Mouse (Mus musculus) forebrain, embryonic 10.5 days (tissue): Measurements from ENCODE around the gene Plcd1. TPM values are rescaled to one million over a fixed set of nuclear protein-coding genes. Genes with fewer than 3 reads are reported as not detected.

Experiments used
- DNase-seq: peaks from one replicate; pipeline ENCODE4 v3.0.0-alpha.2; 2017; ENCODE audit warnings: low spot score; ENCODE audit errors: extremely low spot score
- H3K27ac ChIP-seq: fragments of 300-500 bp; sonication (generic); 2 replicates; pipeline ENCODE4 v1.5.1; 2016; ENCODE audit warnings: mild to moderate bottlenecking
- H3K27me3 ChIP-seq: fragments of 300-500 bp; sonication (generic); 2 replicates; pipeline ENCODE4 v1.6.1; 2016; ENCODE audit warnings: mild to moderate bottlenecking; ENCODE audit not compliant: poor library complexity, severe bottlenecking
- H3K36me3 ChIP-seq: fragments of 300-500 bp; sonication (generic); replicated peaks from 2 replicates; pipeline ENCODE4 v1.6.1; 2016; ENCODE audit warnings: mild to moderate bottlenecking, moderate library complexity
- H3K4me1 ChIP-seq: fragments of 300-500 bp; sonication (generic); 2 replicates; pipeline ENCODE4 v1.6.1; 2016
- H3K4me3 ChIP-seq: fragments of 300-500 bp; sonication (generic); 2 replicates; pipeline ENCODE4 v1.5.1; 2016; ENCODE audit warnings: mild to moderate bottlenecking, moderate library complexity
- H3K9me3 ChIP-seq: fragments of 300-500 bp; sonication (generic); 2 replicates; pipeline ENCODE4 v1.6.1; 2016; ENCODE audit warnings: mild to moderate bottlenecking, moderate library complexity
- WGBS: fragments of 180-500 bp; shearing (Covaris S2); methylation state at CpG from one replicate; pipeline ENCODE4 v1.1.7; 2016; 5-methylcytosine and 5-hydroxymethylcytosine counted together
- polyA plus RNA-seq: library from polyadenylated mRNA; unstranded; fragments of >200 nt; fragmentation: Nextera tagmentation; extraction: Ambion mirVana; gene quantifications from 2 replicates; pipeline ENCODE4 v1.2.1, GENCODE M21; 2016

The Plcd1 gene
- polyA plus RNA-seq, 1 experiment from 2014 or later = 13.7 TPM

DNA sequence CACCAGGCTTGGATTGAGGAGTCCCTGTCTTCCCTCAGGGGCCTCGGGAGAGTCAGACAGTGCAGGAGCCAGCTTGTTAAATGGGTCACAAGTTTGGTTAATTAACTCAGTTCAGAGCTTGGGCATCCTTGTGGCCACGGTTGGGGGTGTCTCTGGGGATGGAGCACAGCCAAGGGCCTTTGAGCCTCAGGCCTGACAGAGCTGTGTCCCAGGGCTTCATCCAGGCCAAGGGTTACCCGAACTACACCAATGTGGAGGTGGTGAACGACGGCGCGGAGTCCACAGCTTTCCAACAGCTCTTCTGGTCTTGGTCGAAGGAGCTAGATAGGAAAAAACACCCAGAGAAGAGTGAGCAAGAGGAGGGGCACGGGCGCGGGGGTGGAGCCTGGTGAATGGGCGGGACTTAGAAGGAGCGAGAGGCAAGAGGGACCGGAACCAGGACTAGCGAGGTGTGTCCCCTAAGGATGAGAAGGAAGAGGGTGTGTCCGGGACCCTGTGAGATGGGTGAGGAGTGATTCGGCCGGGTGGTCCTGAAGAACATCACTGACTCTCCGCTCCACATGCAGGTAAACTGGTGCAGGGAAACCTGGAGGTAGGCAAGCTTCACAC lies 30.2 kb downstream of the Plcd1 start:
- Histone ChIP-seq H3K9me3 (no peaks in the 10 kb centered on the region), H3K36me3 (no peaks in the 10 kb centered on the region), H3K4me1 (peaks cover 23% of the 10 kb centered on the region), H3K4me3 (no peak overlapping the region), H3K27me3 (peaks cover 5% of the 10 kb centered on the region; the same call in 1 of the 2 replicates), H3K27ac (no peak overlapping the region)
- DNase-seq = no peak
- WGBS = 28% methylated on average over 19 of the region's 19 CpGs

DNA sequence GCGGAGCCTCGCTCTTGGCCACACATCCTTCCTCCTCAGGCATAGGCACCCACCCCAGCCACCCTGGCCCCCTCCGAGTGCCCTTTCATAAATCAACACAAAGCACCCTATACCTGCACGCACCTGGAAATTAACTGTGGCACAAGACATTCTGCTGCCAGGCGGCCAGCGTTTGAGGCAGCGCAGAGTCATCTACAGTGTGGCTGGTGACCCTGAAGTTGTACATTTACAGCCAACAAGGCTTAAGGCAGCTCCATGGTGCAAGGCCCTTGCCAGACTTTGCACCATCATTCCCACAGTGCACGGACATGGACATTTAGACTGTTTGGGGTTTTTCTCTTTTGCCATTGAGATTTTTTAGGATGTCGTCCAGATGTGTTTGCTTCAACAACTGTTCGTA lies 32.6 kb downstream of the Plcd1 start:
- peaks cover 6% of the 10 kb centered on the region; the same call in 1 of the 2 replicates for H3K27me3 ChIP-seq
- DNase-seq = no peak
- no peak overlapping the region for H3K27ac ChIP-seq
- WGBS = 91% methylated on average over 10 of the region's 10 CpGs
- peaks cover 30% of the 10 kb centered on the region for H3K4me1 ChIP-seq
- H3K9me3 ChIP-seq = no peaks in the 10 kb centered on the region
- H3K36me3 ChIP-seq = no peaks in the 10 kb centered on the region
- H3K4me3 ChIP-seq = no peak overlapping the region

DNA sequence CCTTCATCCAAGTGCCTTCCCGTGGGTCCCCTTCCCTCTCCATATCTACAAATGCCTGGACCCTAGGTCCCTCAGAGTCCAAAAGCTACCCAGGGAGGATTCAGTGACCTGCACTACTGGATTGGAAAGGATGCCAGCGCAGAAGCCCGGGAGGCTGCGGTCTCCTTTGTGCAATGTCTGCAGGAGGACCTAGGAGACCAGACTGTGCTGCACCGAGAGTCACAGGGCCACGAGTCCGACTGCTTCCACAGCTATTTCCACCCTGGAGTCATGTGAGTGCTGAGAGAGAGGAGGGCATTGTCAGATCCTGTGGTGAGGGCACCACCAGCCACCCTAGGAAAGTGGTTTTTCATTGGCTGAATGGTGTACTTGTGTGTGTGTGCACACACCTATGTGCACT lies 35.1 kb downstream of the Plcd1 start:
- no peak for DNase-seq
- H3K9me3 ChIP-seq = no peaks in the 10 kb centered on the region
- no peak overlapping the region for H3K4me3 ChIP-seq
- H3K27ac ChIP-seq = no peak overlapping the region
- peaks cover 25% of the 10 kb centered on the region for H3K27me3 ChIP-seq
- WGBS = 81% methylated on average over 7 of the region's 7 CpGs
- peaks cover 33% of the 10 kb centered on the region for H3K4me1 ChIP-seq
- H3K36me3 ChIP-seq = no peaks in the 10 kb centered on the region

DNA sequence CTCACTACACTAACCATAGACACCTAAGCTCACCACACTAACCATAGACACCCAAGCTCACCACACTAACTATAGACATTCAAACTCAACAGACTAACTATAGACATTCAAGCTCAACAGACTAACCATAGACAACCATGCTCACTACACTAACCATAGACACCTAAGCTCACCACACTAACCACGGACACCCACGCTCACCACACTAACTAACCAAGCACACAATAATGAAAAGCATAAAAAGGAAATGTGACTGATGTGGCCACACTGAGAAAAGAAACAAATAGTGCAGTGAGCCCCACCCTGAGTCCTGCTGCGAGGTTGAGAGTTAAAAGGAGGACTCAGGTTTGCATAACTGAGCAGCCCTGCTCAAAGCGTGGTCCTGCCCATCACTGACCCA lies 38.0 kb downstream of the Plcd1 start:
- DNase-seq = no peak
- no peaks in the 10 kb centered on the region for H3K9me3 ChIP-seq
- no peak overlapping the region for H3K4me3 ChIP-seq
- H3K27ac ChIP-seq = no peak overlapping the region
- 89% methylated on average over 4 of the region's 4 CpGs for WGBS
- peaks cover 41% of the 10 kb centered on the region for H3K4me1 ChIP-seq
- no peaks in the 10 kb centered on the region for H3K36me3 ChIP-seq
- peaks cover 51% of the 10 kb centered on the region for H3K27me3 ChIP-seq

DNA sequence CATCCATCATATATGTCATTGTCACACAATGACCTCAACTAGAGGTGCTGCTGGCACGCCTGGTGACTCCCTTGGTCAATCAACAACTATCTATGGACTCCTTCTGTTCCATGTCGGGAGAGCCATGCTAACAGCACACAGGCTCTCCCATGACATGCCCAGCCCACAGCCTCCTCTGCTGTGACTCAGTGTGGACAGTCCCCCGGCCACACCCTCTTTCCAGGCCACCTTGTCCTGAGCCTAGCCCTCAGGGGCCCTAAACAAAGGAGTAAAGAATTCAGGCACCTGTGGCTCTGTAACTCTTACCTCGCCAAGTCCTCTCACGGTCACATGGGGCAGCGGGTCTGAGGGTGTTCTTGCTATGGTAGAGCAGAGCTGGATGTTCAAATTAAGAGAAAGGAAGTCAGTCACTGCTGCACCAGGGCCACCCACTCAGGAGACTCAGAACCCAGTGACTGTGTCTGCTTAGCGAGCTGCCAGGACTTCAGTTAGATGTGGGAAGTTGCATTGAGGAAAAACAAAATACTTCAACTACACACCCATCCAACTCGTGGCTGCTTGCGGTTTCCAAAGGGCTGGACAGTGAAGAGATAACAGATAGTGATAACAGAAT lies 39.2 kb downstream of the Plcd1 start:
- Histone ChIP-seq H3K27ac (no peak overlapping the region), H3K9me3 (no peaks in the 10 kb centered on the region), H3K36me3 (no peaks in the 10 kb centered on the region), H3K4me1 (peaks cover 41% of the 10 kb centered on the region), H3K4me3 (no peak overlapping the region), H3K27me3 (peaks cover 51% of the 10 kb centered on the region)
- no peak for DNase-seq
- 80% methylated on average over 9 of the region's 9 CpGs for WGBS

DNA sequence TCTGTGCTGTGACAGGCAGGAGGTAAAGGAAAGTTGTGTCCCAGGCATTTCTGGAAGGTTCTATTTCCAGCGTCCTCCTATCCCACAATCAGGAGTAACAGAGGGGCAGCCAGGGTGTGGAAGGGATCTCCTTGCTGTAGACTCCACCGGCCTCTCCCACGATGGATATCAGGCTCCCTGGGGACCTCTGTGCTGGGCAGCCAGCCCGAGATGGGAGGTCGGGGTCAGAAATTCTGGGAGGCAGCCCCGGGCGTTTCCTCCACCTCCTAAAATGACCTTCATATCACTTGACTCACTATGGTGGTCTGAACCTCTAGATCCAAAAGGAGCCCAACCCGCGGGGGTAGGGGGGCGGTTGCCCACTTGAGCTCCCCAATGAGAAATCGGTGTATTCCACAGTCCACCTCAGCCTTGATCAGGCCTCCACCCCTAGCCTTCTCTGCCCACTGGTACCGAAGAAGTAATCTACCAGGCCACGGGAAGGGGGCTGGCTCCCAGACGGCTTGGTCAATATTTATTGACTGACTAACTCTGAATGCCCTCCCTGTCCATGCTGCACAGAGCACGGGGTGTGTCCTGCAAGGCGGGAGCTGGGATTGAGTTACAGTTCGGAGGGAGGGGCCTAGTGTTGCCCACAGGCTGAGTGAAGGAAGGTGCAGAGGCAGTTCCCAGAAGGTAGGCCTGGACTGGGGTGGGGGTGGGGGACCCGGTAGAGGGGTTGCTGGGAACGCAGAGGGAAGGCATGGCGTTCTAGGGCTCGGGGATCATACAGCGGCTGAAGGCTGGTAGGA lies 41.0 kb downstream of the Plcd1 start, which contains the start of gene Vill:
Vill (plus strand) TSS at position 625 of the 791 bp plus-strand sequence.
- WGBS = 21% methylated on average over 22 of the region's 22 CpGs
- Histone ChIP-seq H3K36me3 (no peaks in the 10 kb centered on the region), H3K9me3 (no peaks in the 10 kb centered on the region), H3K27me3 (peaks cover 51% of the 10 kb centered on the region), H3K27ac (peak within 1 kb of the TSS; percentile 82), H3K4me3 (peak within 1 kb of the TSS; percentile 54), H3K4me1 (peaks cover 44% of the 10 kb centered on the region)
- DNase-seq = peak; percentile 65

DNA sequence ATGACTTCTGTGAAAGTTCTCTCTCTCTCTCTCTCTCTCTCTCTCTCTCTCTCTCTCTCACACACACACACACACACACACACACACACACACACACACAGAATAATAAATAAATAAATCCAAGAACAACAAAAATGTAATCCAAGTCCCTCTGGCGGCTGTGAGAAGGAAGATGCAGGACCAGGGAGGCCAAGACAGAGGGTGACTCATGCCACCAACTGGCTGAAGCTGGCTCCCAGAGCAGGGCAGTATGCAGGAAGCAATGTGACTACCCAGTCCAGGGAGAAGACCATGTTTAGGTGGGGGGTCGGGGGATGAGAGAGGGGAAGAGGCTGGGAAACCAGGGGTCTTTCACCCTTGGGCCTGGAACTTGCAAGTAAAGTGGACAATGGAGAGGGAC lies 42.1 kb downstream of the Plcd1 start:
- H3K4me1 ChIP-seq = peaks cover 34% of the 10 kb centered on the region
- H3K27me3 ChIP-seq = peaks cover 51% of the 10 kb centered on the region
- H3K36me3 ChIP-seq = no peaks in the 10 kb centered on the region
- no peak for DNase-seq
- 74% methylated on average over 2 of the region's 2 CpGs for WGBS
- H3K9me3 ChIP-seq = no peaks in the 10 kb centered on the region
- H3K27ac ChIP-seq = 0 out of 2 replicates have a peak overlapping the region, but pooled peaks have one; percentile 25
- H3K4me3 ChIP-seq = no peak overlapping the region

DNA sequence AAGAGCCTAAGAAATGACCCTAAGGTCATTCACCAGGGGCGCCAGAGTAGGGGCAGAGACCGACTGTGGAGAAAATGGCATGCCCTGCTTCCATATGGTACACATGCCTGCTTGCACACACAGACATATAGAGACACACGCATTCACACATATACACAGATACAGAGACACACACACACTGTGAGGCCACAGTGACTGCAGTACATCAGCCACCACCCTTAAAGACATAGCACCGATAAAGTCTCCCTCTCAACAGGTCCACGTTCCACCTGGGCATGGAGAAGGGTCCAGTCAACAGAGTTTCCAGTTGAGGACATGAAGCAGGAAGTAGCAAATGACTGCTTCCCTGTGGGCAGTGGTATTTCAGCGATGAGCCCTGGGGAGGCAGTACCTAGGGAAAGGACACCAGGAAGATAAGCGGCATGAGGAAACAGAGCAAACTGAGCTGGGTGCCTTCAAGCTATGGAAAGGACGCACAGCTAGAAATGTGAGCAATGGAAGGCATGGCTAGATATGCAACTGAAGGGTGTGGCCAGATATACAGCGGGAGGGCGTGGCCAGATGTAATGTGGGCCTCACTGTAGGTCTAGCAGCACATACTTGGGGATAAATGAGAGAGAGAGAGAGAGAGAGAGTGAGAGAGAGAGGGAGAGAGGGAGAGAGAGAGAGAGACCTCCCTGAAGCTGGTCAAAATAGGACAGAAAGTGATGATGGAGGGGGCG lies 45.0 kb downstream of the Plcd1 start:
- Histone ChIP-seq H3K27ac (no peak overlapping the region), H3K4me1 (peaks cover 19% of the 10 kb centered on the region), H3K9me3 (no peaks in the 10 kb centered on the region), H3K36me3 (no peaks in the 10 kb centered on the region), H3K4me3 (no peak overlapping the region), H3K27me3 (peaks cover 28% of the 10 kb centered on the region)
- 82% methylated on average over 11 of the region's 11 CpGs for WGBS
- no peak for DNase-seq

DNA sequence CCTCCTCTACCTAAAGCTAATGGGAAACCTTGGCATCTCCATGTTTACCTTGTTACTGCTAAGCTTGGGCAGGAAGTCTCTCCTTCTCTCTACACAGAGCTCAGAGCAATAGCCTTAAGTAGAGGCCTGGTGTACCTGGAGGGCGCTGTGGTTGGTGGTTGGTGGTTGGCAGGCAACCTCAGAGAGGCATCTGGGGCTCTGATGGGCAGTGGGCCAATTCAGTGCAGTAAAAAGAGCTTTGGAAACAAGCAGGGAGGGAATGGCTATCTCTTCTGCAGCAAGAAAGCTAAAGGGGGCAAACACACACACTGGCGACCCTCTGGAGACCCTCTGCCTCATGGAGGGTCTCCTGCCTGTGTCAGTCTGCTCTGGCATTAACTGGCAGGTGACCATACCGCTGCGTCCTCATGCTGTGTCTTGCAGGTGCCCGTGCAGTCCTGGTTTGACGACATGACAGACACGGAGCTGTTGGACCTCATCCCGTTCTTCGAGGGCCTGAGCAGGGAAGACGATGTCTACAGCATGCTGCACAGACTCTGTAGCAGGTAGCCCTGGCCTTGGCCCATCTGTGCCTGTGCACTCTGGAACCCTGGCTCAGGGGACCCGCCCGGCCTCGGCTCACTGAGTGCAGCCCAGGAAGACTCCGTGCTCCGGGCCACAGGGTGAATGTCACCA lies 53.1 kb downstream of the Plcd1 start:
- Histone ChIP-seq H3K27ac (no peak overlapping the region), H3K4me1 (peaks cover 11% of the 10 kb centered on the region), H3K27me3 (no peaks in the 10 kb centered on the region), H3K36me3 (peaks cover 43% of the 10 kb centered on the region), H3K9me3 (no peaks in the 10 kb centered on the region), H3K4me3 (no peak overlapping the region)
- DNase-seq = no peak
- WGBS = 95% methylated on average over 15 of the region's 15 CpGs

DNA sequence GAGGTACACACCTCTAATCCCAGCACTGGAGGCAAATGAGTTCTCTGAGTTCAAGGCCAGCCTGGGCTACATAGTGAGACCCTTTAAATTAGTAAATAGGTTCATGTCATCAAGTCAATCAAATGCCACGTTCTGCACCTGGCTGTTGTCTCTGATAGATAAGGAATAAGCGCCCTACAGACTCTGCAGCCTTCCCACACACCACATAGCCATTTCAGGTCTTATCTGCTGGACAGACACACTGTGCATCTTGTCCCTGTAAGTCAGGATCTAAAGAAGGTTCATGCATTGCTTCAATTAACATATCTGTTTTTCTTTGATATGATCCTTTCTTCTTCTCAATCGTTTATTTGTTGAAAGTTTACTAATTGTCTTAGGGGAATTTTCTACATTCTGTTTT lies 54.7 kb downstream of the Plcd1 start:
- H3K27me3 ChIP-seq = no peaks in the 10 kb centered on the region
- H3K4me1 ChIP-seq = peaks cover 28% of the 10 kb centered on the region
- H3K36me3 ChIP-seq = peaks cover 43% of the 10 kb centered on the region
- 88% methylated on average over 3 of the region's 3 CpGs for WGBS
- no peak overlapping the region for H3K27ac ChIP-seq
- no peaks in the 10 kb centered on the region for H3K9me3 ChIP-seq
- H3K4me3 ChIP-seq = no peak overlapping the region
- DNase-seq = no peak

DNA sequence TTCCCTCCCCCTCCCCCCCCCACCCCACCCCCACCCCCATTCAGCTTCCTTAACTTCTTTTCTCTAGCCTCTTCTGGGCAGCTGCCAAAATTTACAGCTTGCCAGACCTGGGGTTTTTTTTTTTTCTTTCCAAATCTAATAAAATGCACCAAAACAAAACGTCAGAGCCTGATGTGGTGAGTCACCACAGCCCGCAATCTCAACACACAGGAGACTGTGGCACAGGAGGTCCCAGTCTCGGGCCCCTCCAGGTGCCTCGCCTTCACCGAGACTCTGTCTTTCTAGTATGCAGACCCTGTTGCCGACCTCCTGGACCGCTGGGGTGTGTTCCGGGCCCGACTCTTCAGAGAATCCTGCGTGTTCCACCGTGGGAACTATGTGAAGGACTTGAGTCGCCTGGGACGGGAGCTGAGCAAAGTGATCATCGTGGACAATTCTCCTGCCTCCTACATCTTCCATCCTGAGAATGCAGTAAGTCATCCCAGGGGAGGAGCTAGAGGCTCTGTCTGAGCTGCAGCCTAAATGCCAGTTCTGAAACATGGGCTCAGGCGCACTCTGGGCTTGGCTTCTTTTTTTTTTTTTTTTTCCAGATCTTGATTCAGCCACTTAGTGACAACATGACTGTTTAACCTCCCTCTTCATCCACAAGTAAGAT lies 56.1 kb downstream of the Plcd1 start:
- 86% methylated on average over 15 of the region's 15 CpGs for WGBS
- no peak overlapping the region for H3K4me3 ChIP-seq
- no peaks in the 10 kb centered on the region for H3K27me3 ChIP-seq
- no peak for DNase-seq
- H3K27ac ChIP-seq = peak overlapping the region; percentile 46; the same call in 1 of the 2 replicates
- H3K4me1 ChIP-seq = peaks cover 41% of the 10 kb centered on the region
- no peaks in the 10 kb centered on the region for H3K9me3 ChIP-seq
- peaks cover 43% of the 10 kb centered on the region for H3K36me3 ChIP-seq

DNA sequence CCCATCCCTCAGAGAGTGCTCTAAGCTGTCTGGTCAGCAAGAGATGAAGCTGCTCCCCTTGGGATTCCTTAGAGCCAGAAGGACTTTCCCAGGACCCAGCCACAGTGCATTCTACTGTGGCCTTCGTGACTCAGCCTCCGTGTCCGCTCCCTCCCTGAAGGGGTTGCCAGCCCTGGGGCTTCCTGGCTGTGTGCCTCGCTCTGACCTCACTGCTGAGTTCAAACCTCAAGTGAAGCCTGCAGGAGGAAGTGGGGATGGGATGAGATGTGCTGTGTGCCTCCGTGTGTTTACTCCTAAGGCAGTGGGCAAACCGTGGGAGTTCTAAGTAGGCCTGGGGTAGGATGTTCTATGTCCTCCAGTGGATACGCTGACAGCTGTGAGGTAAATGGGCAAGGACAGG lies 57.5 kb downstream of the Plcd1 start:
- Histone ChIP-seq H3K27me3 (no peaks in the 10 kb centered on the region), H3K27ac (0 out of 2 replicates have a peak overlapping the region, but pooled peaks have one; percentile 9), H3K4me1 (peaks cover 49% of the 10 kb centered on the region), H3K9me3 (no peaks in the 10 kb centered on the region), H3K4me3 (no peak overlapping the region), H3K36me3 (peaks cover 38% of the 10 kb centered on the region)
- no peak for DNase-seq
- WGBS = 83% methylated on average over 7 of the region's 7 CpGs
